Comparison of ENCODE assay signal across 9 mouse cellular contexts in the genomic region with DNA sequence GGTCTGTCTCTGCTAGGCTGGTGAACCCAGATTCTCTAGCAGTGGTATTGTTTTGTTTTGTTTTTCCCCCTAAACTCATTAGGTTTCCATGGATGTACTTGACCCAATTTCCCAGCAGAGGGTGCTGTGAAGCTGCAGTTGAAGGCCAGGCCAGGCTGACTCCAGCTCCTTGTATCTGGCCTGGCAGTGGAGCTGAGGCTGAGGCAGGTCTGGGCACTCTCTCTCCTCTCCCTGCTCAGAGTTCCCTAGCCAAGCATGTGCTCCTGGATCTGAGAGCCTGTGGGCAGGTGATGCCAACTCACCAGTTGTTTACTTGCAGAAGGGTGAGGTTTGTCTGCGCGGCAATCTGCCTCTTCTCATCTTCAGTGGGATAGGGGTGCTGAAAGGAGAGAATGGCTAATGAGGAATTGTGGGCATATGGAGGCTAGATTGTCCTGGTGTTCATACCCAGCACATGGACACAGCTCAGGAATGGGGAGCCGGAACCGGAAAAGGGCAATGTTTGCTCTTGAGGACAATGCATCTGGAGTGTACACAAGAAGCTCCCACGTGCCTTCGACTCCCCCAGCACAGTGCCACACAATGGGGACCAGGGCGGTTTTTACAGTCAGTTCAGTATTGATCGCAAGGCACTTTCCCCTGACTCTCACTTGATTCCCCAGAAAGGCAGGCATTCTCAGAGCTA.
DNase-seq lines count a peak whose midpoint lies in the region; ATAC-seq lines count a peak whose summit lies in the region.
"Had no signal": no experiment of that assay in that cellular context is flagged by ENCODE, and none has a peak within 500 bp of the region (broad histone marks: within the 10 kb centered on the region; RNA-seq: fewer than 3 reads in every experiment).

No protein-coding gene starts in this region.

- no peaks in the 10 kb centered on the region for H3K4me1 ChIP-seq in embryonic facial prominence, embryonic 11.5 days (ENCODE audit: control insufficient read depth, insufficient read depth, low read length)

- H3K9ac ChIP-seq in embryonic facial prominence, embryonic 11.5 days (replicated peaks; ENCODE audit: low read length) = no peak overlapping the region

- no peaks in the 10 kb centered on the region for H3K9me3 ChIP-seq in embryonic facial prominence, embryonic 11.5 days (replicated peaks; ENCODE audit: control insufficient read depth, low read length)

- 77% methylated on average over 8 of the region's 8 CpGs for WGBS in embryonic facial prominence, embryonic 11.5 days

- no peak for ATAC-seq in embryonic facial prominence, embryonic 11.5 days (replicated peaks; ENCODE audit: insufficient number of reproducible peaks, low FRiP score, low TSS enrichment, low read depth)
- no peak for ATAC-seq in CD4-positive, CD25-positive, alpha-beta regulatory T cell, adult 4 months

- peak; percentile 53 for DNase-seq in A20 (ENCODE audit: low read depth, low spot score)
- DNase-seq in adrenal gland, postnatal 10 days = peak; percentile 79
- DNase-seq in embryonic facial prominence, embryonic 11.5 days (ENCODE audit: low spot score) = peak; percentile 71
- DNase-seq in heart, postnatal 25 days (ENCODE audit: low spot score) = peak; percentile 8
- peak; percentile 63 to 87 for DNase-seq in layer of hippocampus, adult 18-20 months (ENCODE audit: low spot score in 2 of 2)
- DNase-seq in lung, postnatal 14 days = peak; percentile 62
- peak; percentile 77 to 83 for DNase-seq in right cerebral cortex, postnatal 10 days (ENCODE audit: low spot score in 2 of 2)

- intact Hi-C loops in heart, postnatal 25 days (cut with DNase I) = loop anchor here (2.0 kb wide), 1 partner anchor 336 kb away; no protein-coding TSS in a partner anchor

- H3K4me2 ChIP-seq in embryonic facial prominence, embryonic 11.5 days (ENCODE audit: low read depth, low read length) = no peak overlapping the region

- no peak overlapping the region for H3K4me3 ChIP-seq in embryonic facial prominence, embryonic 11.5 days (ENCODE audit: low read depth, low read length)

- H3K36me3 ChIP-seq in embryonic facial prominence, embryonic 11.5 days (replicated peaks; ENCODE audit: control insufficient read depth, insufficient read depth, low read depth, low read length) = no peaks in the 10 kb centered on the region; the same call in 1 of the 2 replicates

- H3K27ac ChIP-seq in embryonic facial prominence, embryonic 11.5 days (replicated peaks; ENCODE audit: low read depth, low read length) = no peak overlapping the region
- H3K27ac ChIP-seq: macrophage had no signal

- H3K27me3 ChIP-seq in embryonic facial prominence, embryonic 11.5 days (ENCODE audit: control insufficient read depth, insufficient read depth, low read length) = no peaks in the 10 kb centered on the region

Comparison
In these comparisons a context has a peak if more than half of its experiments do, and no peak if none do; other contexts are left out.
1. DNase-seq: peak in every context shown above with its lines; median percentile 80 in right cerebral cortex, postnatal 10 days; 79 in adrenal gland, postnatal 10 days; 75 in layer of hippocampus, adult 18-20 months; 71 in embryonic facial prominence, embryonic 11.5 days; 62 in lung, postnatal 14 days; 53 in A20; 8 in heart, postnatal 25 days.